Mouse (Mus musculus) neural tube, embryonic 11.5 days (tissue): ENCODE results near the gene Ywhag. TPM values are rescaled to one million over a fixed set of nuclear protein-coding genes. Genes with fewer than 3 reads are reported as not detected.

Experiments
- ATAC-seq: fragments of 200-750 bp; cut with Nextera tagmentation; 2 replicates; pipeline ENCODE4 v1.8.0; 2017; ENCODE audit warnings: moderate number of reproducible peaks, mild to moderate bottlenecking, moderate TSS enrichment, moderate library complexity; ENCODE audit not compliant: insufficient read depth, low FRiP score, low TSS enrichment
- DNase-seq: peaks from one replicate; pipeline ENCODE4 v3.0.0-alpha.2; 2015; ENCODE audit warnings: low spot score
- H3K27ac ChIP-seq: fragments of 300-500 bp; sonication (generic); 2 replicates; pipeline ENCODE4 v1.5.1; 2014; ENCODE audit warnings: low read depth, mild to moderate bottlenecking, low read length
- H3K27me3 ChIP-seq: fragments of 300-500 bp; sonication (generic); 2 replicates; pipeline ENCODE4 v1.6.1; 2014; ENCODE audit warnings: mild to moderate bottlenecking, low read length, mixed read lengths; ENCODE audit not compliant: control insufficient read depth, insufficient read depth
- H3K36me3 ChIP-seq: fragments of 300-500 bp; sonication (generic); 2 replicates; pipeline ENCODE4 v1.6.1; 2014; ENCODE audit warnings: mild to moderate bottlenecking, low read length, moderate library complexity, mixed read lengths; ENCODE audit not compliant: control insufficient read depth, insufficient read depth
- H3K4me1 ChIP-seq: fragments of 300-500 bp; sonication (generic); 2 replicates; pipeline ENCODE4 v1.6.1; 2014; ENCODE audit warnings: low read length, mixed read lengths; ENCODE audit not compliant: control insufficient read depth, insufficient read depth
- H3K4me2 ChIP-seq: fragments of 300-500 bp; sonication (generic); 2 replicates; pipeline ENCODE4 v1.6.1; 2014; ENCODE audit warnings: low read depth, mild to moderate bottlenecking, moderate library complexity
- H3K4me3 ChIP-seq: fragments of 300-500 bp; sonication (generic); 2 replicates; pipeline ENCODE4 v1.5.1; 2014; ENCODE audit warnings: low read depth, low read length
- H3K9ac ChIP-seq: fragments of 300-500 bp; sonication (generic); 2 replicates; pipeline ENCODE4 v1.6.1; 2014; ENCODE audit warnings: mild to moderate bottlenecking, low read length
- H3K9me3 ChIP-seq: fragments of 300-500 bp; sonication (generic); 2 replicates; pipeline ENCODE4 v1.6.1; 2016; ENCODE audit warnings: low read length; ENCODE audit not compliant: control insufficient read depth
- WGBS: fragments of 180-500 bp; shearing (Covaris S2); extraction: QIAGEN DNeasy Blood & Tissue Kit; methylation state at CpG from one replicate; pipeline ENCODE4 v1.1.7; 2014; 5-methylcytosine and 5-hydroxymethylcytosine counted together
- polyA plus RNA-seq: library from polyadenylated mRNA; unstranded; fragments of >200 nt; fragmentation: Nextera tagmentation; extraction: Ambion mirVana; gene quantifications from 2 replicates; pipeline ENCODE4 v1.2.1, GENCODE M21; 2014

The Ywhag gene
- polyA plus RNA-seq, 1 experiment from 2014 or later: 196 TPM

GRCm38 (mm10) chr5:135913201-135913600 lies 21.2 kb downstream of the Ywhag start:
- DNase-seq (no peak), ATAC-seq (no peak)
- H3K27ac ChIP-seq: no peak overlapping the region
- H3K4me3 ChIP-seq: no peak overlapping the region
- 91% methylated on average over 5 of the region's 5 CpGs for WGBS
- no peak overlapping the region for H3K4me2 ChIP-seq
- no peaks in the 10 kb centered on the region for H3K4me1 ChIP-seq
- no peak overlapping the region for H3K9ac ChIP-seq
- no peaks in the 10 kb centered on the region for H3K9me3 ChIP-seq
- H3K27me3 ChIP-seq: no peaks in the 10 kb centered on the region
- H3K36me3 ChIP-seq: peaks cover 16% of the 10 kb centered on the region

- Histone ChIP-seq H3K9me3 (no peaks in the 10 kb centered on the region), H3K4me1 (no peaks in the 10 kb centered on the region), H3K27ac (no peak overlapping the region), H3K4me2 (no peak overlapping the region), H3K9ac (no peak overlapping the region), H3K27me3 (no peaks in the 10 kb centered on the region), H3K4me3 (no peak overlapping the region), H3K36me3 (peaks cover 17% of the 10 kb centered on the region)
- WGBS: 92% methylated on average over 11 of the region's 11 CpGs
- no peak for DNase-seq
- no peak for ATAC-seq
These were observed 22.7 kb downstream of the Ywhag start for GRCm38 (mm10) chr5:135911633-135912220.

GRCm38 (mm10) chr5:135910813-135911212 lies 23.6 kb downstream of the Ywhag start:
- no peak overlapping the region for H3K4me2 ChIP-seq
- no peaks in the 10 kb centered on the region for H3K27me3 ChIP-seq
- H3K4me1 ChIP-seq: no peaks in the 10 kb centered on the region
- peaks cover 17% of the 10 kb centered on the region for H3K36me3 ChIP-seq
- no peak overlapping the region for H3K9ac ChIP-seq
- H3K4me3 ChIP-seq: no peak overlapping the region
- DNase-seq: no peak
- H3K9me3 ChIP-seq: no peaks in the 10 kb centered on the region
- WGBS: 95% methylated on average over 25 of the region's 25 CpGs
- no peak overlapping the region for H3K27ac ChIP-seq
- ATAC-seq: no peak

GRCm38 (mm10) chr5:135909646-135910045 lies 24.8 kb downstream of the Ywhag start:
- Histone ChIP-seq H3K9ac (no peak overlapping the region), H3K27ac (no peak overlapping the region), H3K4me1 (no peaks in the 10 kb centered on the region), H3K36me3 (peaks cover 17% of the 10 kb centered on the region), H3K4me2 (no peak overlapping the region), H3K27me3 (no peaks in the 10 kb centered on the region), H3K4me3 (no peak overlapping the region), H3K9me3 (no peaks in the 10 kb centered on the region)
- ATAC-seq: no peak
- 93% methylated on average over 10 of the region's 10 CpGs for WGBS
- DNase-seq: no peak

- Histone ChIP-seq H3K36me3 (peaks cover 17% of the 10 kb centered on the region), H3K27me3 (no peaks in the 10 kb centered on the region), H3K4me3 (no peak overlapping the region), H3K9me3 (no peaks in the 10 kb centered on the region), H3K9ac (no peak overlapping the region), H3K4me2 (no peak overlapping the region), H3K4me1 (no peaks in the 10 kb centered on the region), H3K27ac (no peak overlapping the region)
- WGBS: 94% methylated on average over 16 of the region's 16 CpGs
- DNase-seq (no peak), ATAC-seq (no peak)
These were observed 25.4 kb downstream of the Ywhag start for GRCm38 (mm10) chr5:135908989-135909388.

GRCm38 (mm10) chr5:135908185-135908584 lies 26.2 kb downstream of the Ywhag start:
- Histone ChIP-seq H3K27me3 (no peaks in the 10 kb centered on the region), H3K36me3 (peaks cover 17% of the 10 kb centered on the region), H3K4me1 (no peaks in the 10 kb centered on the region), H3K9me3 (no peaks in the 10 kb centered on the region), H3K27ac (no peak overlapping the region), H3K4me3 (no peak overlapping the region), H3K4me2 (no peak overlapping the region), H3K9ac (no peak overlapping the region)
- DNase-seq (no peak), ATAC-seq (no peak)
- WGBS: 88% methylated on average over 12 of the region's 12 CpGs

GRCm38 (mm10) chr5:135907256-135907655 lies 27.2 kb downstream of the Ywhag start:
- Histone ChIP-seq H3K36me3 (peaks cover 17% of the 10 kb centered on the region), H3K4me2 (no peak overlapping the region), H3K9me3 (no peaks in the 10 kb centered on the region), H3K27ac (no peak overlapping the region), H3K9ac (no peak overlapping the region), H3K27me3 (no peaks in the 10 kb centered on the region), H3K4me3 (no peak overlapping the region), H3K4me1 (no peaks in the 10 kb centered on the region)
- DNase-seq (no peak), ATAC-seq (no peak)
- 88% methylated on average over 13 of the region's 13 CpGs for WGBS

- no peak for ATAC-seq
- Histone ChIP-seq H3K4me3 (no peak overlapping the region), H3K27me3 (no peaks in the 10 kb centered on the region), H3K36me3 (peaks cover 17% of the 10 kb centered on the region), H3K4me1 (no peaks in the 10 kb centered on the region), H3K9ac (no peak overlapping the region), H3K4me2 (no peak overlapping the region), H3K9me3 (no peaks in the 10 kb centered on the region), H3K27ac (no peak overlapping the region)
- WGBS: 90% methylated on average over 4 of the region's 4 CpGs
- DNase-seq: no peak
These were observed 27.6 kb downstream of the Ywhag start for GRCm38 (mm10) chr5:135906846-135907245.

GRCm38 (mm10) chr5:135905320-135906225 lies 28.8 kb downstream of the Ywhag start:
- Histone ChIP-seq H3K4me2 (no peak overlapping the region), H3K4me3 (no peak overlapping the region), H3K4me1 (no peaks in the 10 kb centered on the region), H3K9me3 (no peaks in the 10 kb centered on the region), H3K27me3 (no peaks in the 10 kb centered on the region), H3K27ac (no peak overlapping the region), H3K9ac (no peak overlapping the region), H3K36me3 (peaks cover 10% of the 10 kb centered on the region; the same call in 1 of the 2 replicates)
- 78% methylated on average over 8 of the region's 8 CpGs for whole genome bisulfite sequencing
- ATAC-seq: no peak
- no peak for DNase-seq
